Mouse (Mus musculus): ENCODE measurements around the gene Il12rb2. TPM values are rescaled to one million over a fixed set of nuclear protein-coding genes. Genes with fewer than 3 reads are reported as not detected.

The Il12rb2 gene
- total and polyA plus RNA-seq, 3 experiments = 0.11 to 0.19 TPM; not detected in 1

- H3K4me3 ChIP-seq (ENCODE audit: control insufficient read depth in 1 of 2, insufficient read depth in 1 of 2, low read depth in 2 of 2, low read length in 2 of 2) = no peak overlapping the region
- H3K36me3 ChIP-seq (ENCODE audit: control insufficient read depth in 1 of 2, insufficient read depth in 2 of 2, low read length in 2 of 2) = peaks cover 0 to 34% of the 10 kb centered on the region in 2 experiments; a peak in 2 of 4 replicates
- H3K79me2 ChIP-seq (ENCODE audit: control insufficient read depth, insufficient read depth, low read length, poor library complexity) = no peaks in the 10 kb centered on the region
- peak; percentile 86 for DNase-seq (ENCODE audit: low read depth, low spot score)
- H3K27me3 ChIP-seq (ENCODE audit: control insufficient read depth in 1 of 2, insufficient read depth in 2 of 2, low read length in 2 of 2) = no peaks in the 10 kb centered on the region
- no peak overlapping the region for H3K9ac ChIP-seq (ENCODE audit: control insufficient read depth, low read depth, low read length, poor library complexity, severe bottlenecking)
- peak overlapping the region; percentile 83 for H3K27ac ChIP-seq (ENCODE audit: control insufficient read depth, low read depth, low read length)
- peak; percentile 60; the same call in 1 of the 2 replicates for TF ChIP-seq ELF1 (IDR thresholded peaks at IDR 0.05; ENCODE audit: low read depth, low read length)
- no peak for TF ChIP-seq NELFE (IDR thresholded peaks at IDR 0.05; ENCODE audit: low read depth, low read length)
- peak; percentile 72 for TF ChIP-seq MXI1 (IDR thresholded peaks at IDR 0.05; ENCODE audit: low read depth, low read length)
- no peak for TF ChIP-seq POLR2AphosphoS5 (IDR thresholded peaks at IDR 0.05; ENCODE audit: borderline replicate concordance, low read depth, low read length)
- TF ChIP-seq GABPA (IDR thresholded peaks at IDR 0.05; ENCODE audit: low read depth, low read length) = peak; percentile 57; the same call in 1 of the 2 replicates
- peak; percentile 92 for TF ChIP-seq BHLHE40 (IDR thresholded peaks at IDR 0.05; ENCODE audit: borderline replicate concordance, low read depth, low read length)
- TF ChIP-seq ZMIZ1 (IDR thresholded peaks at IDR 0.05; ENCODE audit: low read depth, low read length) = peak; percentile 70
- peak; percentile 65 for TF ChIP-seq ZNF384 (IDR thresholded peaks at IDR 0.05; ENCODE audit: low read depth, low read length)
- no peak for TF ChIP-seq POLR2A (IDR thresholded peaks at IDR 0.05; ENCODE audit: control insufficient read depth in 1 of 2, insufficient read depth in 1 of 2, low read depth in 1 of 2, low read length in 2 of 2, poor library complexity in 1 of 2)
- TF ChIP-seq HCFC1 (IDR thresholded peaks at IDR 0.05; ENCODE audit: low read depth, low read length) = peak; percentile 34; the same call in 1 of the 2 replicates
- peak; percentile 99 for TF ChIP-seq TCF12 (IDR thresholded peaks at IDR 0.05; ENCODE audit: low read depth, low read length)
- TF ChIP-seq MYC (IDR thresholded peaks at IDR 0.05; ENCODE audit: low read depth, low read length) = peak; percentile 94
- peak; percentile 76 for TF ChIP-seq SIN3A (IDR thresholded peaks at IDR 0.05; ENCODE audit: low read length)
- peak; percentile 96 for TF ChIP-seq ETS1 (IDR thresholded peaks at IDR 0.05; ENCODE audit: low read depth, low read length)
- TF ChIP-seq GATA1 (IDR thresholded peaks at IDR 0.05; ENCODE audit: low read depth, low read length) = peak; percentile 99
- TF ChIP-seq TBP (IDR thresholded peaks at IDR 0.05; ENCODE audit: low read depth, low read length) = 0 out of 2 replicates have a peak, but pooled peaks have one; percentile 32
- peak; percentile 79 for TF ChIP-seq MYB (IDR thresholded peaks at IDR 0.05; ENCODE audit: low read depth, low read length)
- TF ChIP-seq TAL1 (IDR thresholded peaks at IDR 0.05; ENCODE audit: low read length) = peak; percentile 89
- TF ChIP-seq CHD1 (IDR thresholded peaks at IDR 0.05; ENCODE audit: low read depth, low read length) = no peak
- TF ChIP-seq JUND (IDR thresholded peaks at IDR 0.05; ENCODE audit: low read depth, low read length) = peak; percentile 52; the same call in 1 of the 2 replicates
- TF ChIP-seq CHD2 (IDR thresholded peaks at IDR 0.05; ENCODE audit: low read length) = peak; percentile 39; the same call in 1 of the 2 replicates
- TF ChIP-seq RCOR1 (IDR thresholded peaks at IDR 0.05; ENCODE audit: low read depth, low read length) = peak; percentile 91
- TF ChIP-seq USF2 (IDR thresholded peaks at IDR 0.05; ENCODE audit: borderline replicate concordance in 1 of 2, insufficient read depth in 1 of 2, low read depth in 1 of 2, low read length in 2 of 2) = no peak
- peak; percentile 97 to 99 for TF ChIP-seq EP300 (IDR thresholded peaks at IDR 0.05; ENCODE audit: low read depth in 1 of 2, low read length in 2 of 2)
- TF ChIP-seq KAT2A (conservative IDR thresholded peaks at IDR 0.05; ENCODE audit: low read depth, low read length) = no peak; the same call in 1 of the 2 replicates
- peak; percentile 77 for TF ChIP-seq MAFK (IDR thresholded peaks at IDR 0.05; ENCODE audit: borderline replicate concordance, low read depth, low read length)
- TF ChIP-seq SMC3 (IDR thresholded peaks at IDR 0.05; ENCODE audit: low read depth, low read length) = no peak
- TF ChIP-seq MAX (IDR thresholded peaks at IDR 0.05; ENCODE audit: low read length) = peak; percentile 78
- no peak for TF ChIP-seq UBTF (IDR thresholded peaks at IDR 0.05; ENCODE audit: borderline replicate concordance, insufficient read depth, low read depth, low read length)
- H3K4me1 ChIP-seq (ENCODE audit: control insufficient read depth in 1 of 2, insufficient read depth in 2 of 2, low read length in 2 of 2) = peaks cover 25 to 32% of the 10 kb centered on the region in 2 experiments
- no peaks in the 10 kb centered on the region for H3K9me3 ChIP-seq (replicated peaks; ENCODE audit: insufficient read depth, low read length)
Observed at GRCm38 (mm10) chr6:67337943-67338342, 38.0 kb downstream of the Il12rb2 start.

Measured in MEL (cell line).